Mouse (Mus musculus) MEL (cell line): Measurements from ENCODE around the gene Psd. TPM values are rescaled to one million over a fixed set of nuclear protein-coding genes. Genes with fewer than 3 reads are reported as not detected.

ENCODE experiments used
- DNase-seq: peaks from one replicate; pipeline ENCODE4 v3.0.0; 2011; ENCODE audit warnings: low read depth, low spot score
- H3K27ac ChIP-seq: 2 replicates; pipeline ENCODE4 v1.5.1; 2012; ENCODE audit warnings: low read depth, mild to moderate bottlenecking, control low read depth, low read length, moderate library complexity; ENCODE audit not compliant: control insufficient read depth
- H3K27me3 ChIP-seq, 2 experiments: fragments of 150-350 bp in 1 of 2; sonication (generic) in 1 of 2; 2 replicates each; pipeline ENCODE4 v1.6.1; 2012; ENCODE audit warnings: low read length in 2 of 2, mild to moderate bottlenecking in 2 of 2, improper control_type of control experiment in 1 of 2, moderate library complexity in 1 of 2; ENCODE audit not compliant: insufficient read depth in 2 of 2, control insufficient read depth in 1 of 2
- H3K36me3 ChIP-seq, 2 experiments: 2 replicates each; pipeline ENCODE4 v1.6.1; 2012 to 2014; ENCODE audit warnings: low read length in 2 of 2, improper control_type of control experiment in 1 of 2, inconsistent platforms in 1 of 2, mild to moderate bottlenecking in 1 of 2; ENCODE audit not compliant: insufficient read depth in 2 of 2, control insufficient read depth in 1 of 2
- H3K4me1 ChIP-seq, 2 experiments: fragments of 150-350 bp in 1 of 2; sonication (generic) in 1 of 2; 2 replicates each; pipeline ENCODE4 v1.6.1; 2012; ENCODE audit warnings: low read length in 2 of 2, improper control_type of control experiment in 1 of 2, mild to moderate bottlenecking in 1 of 2; ENCODE audit not compliant: insufficient read depth in 2 of 2, control insufficient read depth in 1 of 2
- H3K4me3 ChIP-seq, 2 experiments: fragments of 150-350 bp in 1 of 2; sonication (generic) in 1 of 2; 2 replicates each; pipeline ENCODE4 v1.5.1; 2012; ENCODE audit warnings: low read depth in 2 of 2, low read length in 2 of 2, mild to moderate bottlenecking in 2 of 2, moderate library complexity in 2 of 2, control low read depth in 1 of 2, improper control_type of control experiment in 1 of 2; ENCODE audit not compliant: control insufficient read depth in 1 of 2, insufficient read depth in 1 of 2
- H3K79me2 ChIP-seq: 2 replicates; pipeline ENCODE4 v1.6.1; 2012; ENCODE audit warnings: mild to moderate bottlenecking, low read length, moderate library complexity; ENCODE audit not compliant: control insufficient read depth, poor library complexity, insufficient read depth
- H3K9ac ChIP-seq: 2 replicates; pipeline ENCODE4 v1.6.1; 2012; ENCODE audit warnings: low read depth, mild to moderate bottlenecking, control low read depth, low read length, moderate library complexity; ENCODE audit not compliant: control insufficient read depth, poor library complexity, severe bottlenecking
- H3K9me3 ChIP-seq: fragments of 150-350 bp; sonication (generic); replicated peaks from 2 replicates; pipeline ENCODE4 v1.6.1; 2012; ENCODE audit warnings: mild to moderate bottlenecking, low read length, improper control_type of control experiment, moderate library complexity; ENCODE audit not compliant: insufficient read depth
- CTCF ChIP-seq, 3 experiments: IDR thresholded peaks in 2 of 3; conservative IDR thresholded peaks in 1 of 3; 2 replicates each; pipeline ENCODE4 v1.5.1; 2011 to 2012; ENCODE audit warnings: low read length in 3 of 3, low read depth in 2 of 3, mild to moderate bottlenecking in 2 of 3, improper control_type of control experiment in 1 of 3, inconsistent platforms in 1 of 3, mixed read lengths in 1 of 3, moderate library complexity in 1 of 3; ENCODE audit not compliant: control insufficient read depth in 1 of 3, insufficient read depth in 1 of 3, poor library complexity in 1 of 3, severe bottlenecking in 1 of 3
- GATA1 ChIP-seq: IDR thresholded peaks from 2 replicates; pipeline ENCODE4 v1.6.1; 2011; ENCODE audit warnings: low read depth, low read length, improper control_type of control experiment
- MAX ChIP-seq: IDR thresholded peaks from 2 replicates; pipeline ENCODE4 v1.6.1; 2011; ENCODE audit warnings: low read length, improper control_type of control experiment
- MEF2A ChIP-seq: IDR thresholded peaks from 2 replicates; pipeline ENCODE4 v1.6.1; 2014; ENCODE audit warnings: low read depth, mild to moderate bottlenecking, inconsistent platforms, low read length, improper control_type of control experiment; ENCODE audit not compliant: poor library complexity, insufficient replicate concordance, severe bottlenecking; ENCODE audit errors: extremely low read depth
- NELFE ChIP-seq: IDR thresholded peaks from 2 replicates; pipeline ENCODE4 v1.6.1; 2011; ENCODE audit warnings: low read depth, low read length, improper control_type of control experiment
- NRF1 ChIP-seq: IDR thresholded peaks from 2 replicates; pipeline ENCODE4 v1.6.1; 2014; ENCODE audit warnings: low read depth, mild to moderate bottlenecking, inconsistent platforms, low read length, improper control_type of control experiment, moderate library complexity; ENCODE audit not compliant: poor library complexity, insufficient read depth, severe bottlenecking
- POLR2A ChIP-seq, 2 experiments: IDR thresholded peaks; 2 replicates each; pipeline ENCODE4 v1.6.1; 2011 to 2012; ENCODE audit warnings: low read length in 2 of 2, mild to moderate bottlenecking in 2 of 2, control low read depth in 1 of 2, improper control_type of control experiment in 1 of 2, low read depth in 1 of 2, moderate library complexity in 1 of 2; ENCODE audit not compliant: control insufficient read depth in 1 of 2, insufficient read depth in 1 of 2, poor library complexity in 1 of 2
- POLR2AphosphoS2 ChIP-seq: IDR thresholded peaks from 2 replicates; pipeline ENCODE4 v1.6.1; 2011; ENCODE audit warnings: low read length, improper control_type of control experiment
- RAD21 ChIP-seq: IDR thresholded peaks from 2 replicates; pipeline ENCODE4 v1.6.1; 2011; ENCODE audit warnings: mild to moderate bottlenecking, low read depth, low read length, improper control_type of control experiment
- SIN3A ChIP-seq: IDR thresholded peaks from 2 replicates; pipeline ENCODE4 v1.6.1; 2012; ENCODE audit warnings: low read length, improper control_type of control experiment, inconsistent platforms
- TBP ChIP-seq: IDR thresholded peaks from 2 replicates; pipeline ENCODE4 v1.8.0; 2011; ENCODE audit warnings: low read depth, low read length, improper control_type of control experiment
- TCF12 ChIP-seq: IDR thresholded peaks from 2 replicates; pipeline ENCODE4 v1.6.1; 2014; ENCODE audit warnings: low read depth, mild to moderate bottlenecking, inconsistent platforms, low read length, improper control_type of control experiment, moderate library complexity
- ZKSCAN1 ChIP-seq: IDR thresholded peaks from 2 replicates; pipeline ENCODE4 v1.6.1; 2012; ENCODE audit warnings: low read depth, mild to moderate bottlenecking, inconsistent platforms, low read length, improper control_type of control experiment, moderate library complexity
- polyA plus RNA-seq, 2 experiments: library from polyadenylated mRNA; stranded (reverse) in 1 of 2; unstranded in 1 of 2; fragments of >175 nt in 1 of 2; fragments of >200 nt in 1 of 2; gene quantifications; 2 replicates each; pipeline versions ENCODE4 v1.2.1 to v1.2.4; 2012; ENCODE audit warnings: low replicate concordance in 2 of 2, low read depth in 1 of 2; ENCODE audit not compliant: insufficient read length in 2 of 2, insufficient read depth in 1 of 2, missing spikeins in 1 of 2
- total RNA-seq: library from RNA; depleted of rRNA; stranded (reverse); fragments of 300-350 nt; gene quantifications from 2 replicates; pipeline ENCODE4 v1.2.3, GENCODE M21; 2012

Gene Psd
- total and polyA plus RNA-seq, 3 experiments, result 4.5 to 17.2 TPM; not detected in 1

DNA sequence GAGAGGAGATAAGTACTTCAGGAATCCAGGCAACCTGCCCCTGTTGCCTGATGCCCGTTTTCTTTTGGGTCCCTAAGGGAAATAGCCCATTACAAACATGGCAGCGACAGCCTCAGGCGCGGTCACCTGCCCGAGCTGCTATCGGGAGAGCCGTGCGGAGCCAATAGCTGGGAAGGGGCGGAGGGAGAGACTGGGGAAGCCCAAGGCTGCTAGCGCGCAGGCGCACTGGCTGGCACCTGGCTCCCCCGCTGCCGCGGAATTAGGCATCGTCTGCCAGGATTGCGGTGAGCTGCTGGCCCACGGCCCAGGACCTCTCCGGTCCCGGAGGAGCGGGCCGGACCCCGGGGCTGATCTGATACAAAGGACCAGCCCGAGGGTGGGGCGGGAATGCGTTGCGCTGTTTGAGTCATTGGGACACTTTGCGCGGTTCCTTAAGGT is 29.8 kb upstream of the Psd start (continued):
- peak; percentile 84 for TF ChIP-seq GATA1
- peak; percentile 95 for TF ChIP-seq NRF1
- 0 out of 2 replicates have a peak, but pooled peaks have one; percentile 32 for TF ChIP-seq ZKSCAN1
- TF ChIP-seq POLR2A (IDR thresholded peaks at IDR 0.05; ENCODE audit: control insufficient read depth in 1 of 2, insufficient read depth in 1 of 2, low read depth in 1 of 2, low read length in 2 of 2, poor library complexity in 1 of 2), result peak in 1 of 2 experiments; percentile 70; a peak in 2 of 4 replicates
- peak; percentile 69 for TF ChIP-seq NELFE
- TF ChIP-seq RAD21, result no peak
- TF ChIP-seq TBP, result 0 out of 2 replicates have a peak, but pooled peaks have one; percentile 31
- TF ChIP-seq MEF2A, result no peak; the same call in 1 of the 2 replicates

DNA sequence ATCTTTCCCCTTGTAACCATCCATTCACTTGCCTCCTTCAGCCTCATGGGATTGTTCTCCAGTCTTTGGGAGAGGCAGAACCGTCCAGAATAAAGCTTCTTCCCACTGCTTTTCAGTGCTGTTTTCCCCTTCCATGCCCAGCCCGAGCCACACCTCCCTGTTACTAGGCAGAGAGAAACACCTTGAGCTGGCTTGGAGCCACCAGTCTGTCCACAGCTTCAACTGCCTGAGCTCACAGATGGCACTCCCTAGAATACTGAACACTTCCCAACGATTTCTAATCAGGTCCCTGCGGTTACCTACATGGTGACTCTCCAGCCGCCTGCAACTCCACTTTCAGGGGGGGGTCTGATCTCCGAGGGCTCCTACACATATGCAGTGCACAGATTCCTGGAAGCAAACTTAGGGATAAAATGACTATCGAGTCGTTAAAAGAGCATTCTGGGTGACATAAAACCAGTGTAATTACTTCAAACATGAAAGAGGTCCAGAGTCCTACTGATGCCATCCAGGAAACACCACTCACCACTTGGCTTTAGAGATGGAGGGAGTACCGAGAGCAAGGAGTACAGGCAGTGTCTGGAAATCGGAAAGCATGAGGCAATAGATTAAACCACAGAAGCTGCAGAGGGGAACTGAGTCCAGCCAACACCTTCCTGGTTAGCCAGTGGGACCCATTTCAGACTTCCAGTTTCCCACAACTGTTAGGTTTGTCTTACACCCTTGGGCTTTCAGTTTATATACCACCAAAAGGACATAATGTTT is 23.4 kb upstream of the Psd start, which contains the start of gene 2310034G01Rik:
Gene 2310034G01Rik, minus strand, starts transcription at position 135 of the 765 bp plus-strand sequence.
- H3K9ac ChIP-seq, result peak within 1 kb of the TSS; percentile 84
- H3K79me2 ChIP-seq, result peaks cover 8% of the 10 kb centered on the region
- TF ChIP-seq POLR2AphosphoS2 (peak; percentile 22; the same call in 1 of the 2 replicates), TCF12 (no peak)
- no peak for DNase-seq
- peaks cover 16 to 32% of the 10 kb centered on the region in 2 experiments for H3K4me1 ChIP-seq
- H3K27ac ChIP-seq, result peak within 1 kb of the TSS; percentile 78
- H3K9me3 ChIP-seq, result no peaks in the 10 kb centered on the region
- peak within 1 kb of the TSS; percentile 66 to 84 for H3K4me3 ChIP-seq
- no peaks in the 10 kb centered on the region for H3K27me3 ChIP-seq
- H3K36me3 ChIP-seq, result peaks cover 0 to 32% of the 10 kb centered on the region in 2 experiments; a peak in 2 of 4 replicates

DNA sequence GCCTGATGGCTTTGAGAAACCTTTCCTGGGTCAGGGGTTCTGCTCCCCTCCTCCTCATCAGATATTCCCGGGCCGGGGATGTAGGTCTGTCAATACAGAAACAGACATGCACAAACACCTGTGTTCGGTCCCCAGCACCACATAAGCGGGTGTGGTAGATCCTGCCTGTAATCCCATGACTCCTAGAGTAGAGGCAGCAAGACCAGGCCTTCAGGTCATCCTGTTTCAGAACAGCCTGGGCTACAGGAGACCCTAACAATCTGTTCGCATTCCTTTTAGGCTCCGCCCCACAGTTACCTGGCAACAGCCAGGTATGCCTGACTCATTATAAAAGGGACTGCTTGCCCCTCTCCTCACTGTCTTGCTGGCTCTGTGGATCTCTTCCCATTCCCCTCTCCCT is 22.6 kb upstream of the Psd start:
- H3K79me2 ChIP-seq, result peaks cover 8% of the 10 kb centered on the region
- no peaks in the 10 kb centered on the region for H3K9me3 ChIP-seq
- H3K36me3 ChIP-seq, result peaks cover 0 to 37% of the 10 kb centered on the region in 2 experiments; a peak in 2 of 4 replicates
- H3K27me3 ChIP-seq, result no peaks in the 10 kb centered on the region
- peak overlapping the region; percentile 66 to 84 for H3K4me3 ChIP-seq
- no peak overlapping the region for H3K27ac ChIP-seq
- TF ChIP-seq SIN3A (no peak), MAX (0 out of 2 replicates have a peak, but pooled peaks have one; percentile 19), POLR2AphosphoS2 (no peak), MEF2A (no peak), CTCF (IDR thresholded peaks at IDR 0.05 in 2 of 3, conservative IDR thresholded peaks at IDR 0.05 in 1 of 3; ENCODE audit: control insufficient read depth in 1 of 3, insufficient read depth in 1 of 3, low read depth in 2 of 3, low read length in 3 of 3, poor library complexity in 1 of 3, severe bottlenecking in 1 of 3) (no peak)
- TF ChIP-seq, all 39 proteins: peak for 1
- peak overlapping the region; percentile 84 for H3K9ac ChIP-seq
- no peak for DNase-seq
- peaks cover 16 to 39% of the 10 kb centered on the region in 2 experiments for H3K4me1 ChIP-seq
